Mouse (Mus musculus) kidney, adult 2 months (tissue): ENCODE data around the gene Tnfaip8l3.

Experiments used
- CTCF ChIP-seq: fragments of 200-500 bp; conservative IDR thresholded peaks from 2 replicates; pipeline ENCODE4 v1.5.1; 2011; ENCODE audit warnings: low read depth, mild to moderate bottlenecking, control low read depth, low read length, moderate library complexity, mixed read lengths; ENCODE audit not compliant: insufficient read depth, insufficient read length
- POLR2A ChIP-seq: fragments of 200-500 bp; IDR thresholded peaks from one replicate; pipeline ENCODE4 v1.6.1; 2011; ENCODE audit warnings: low read depth, low read length, control low read depth

DNA sequence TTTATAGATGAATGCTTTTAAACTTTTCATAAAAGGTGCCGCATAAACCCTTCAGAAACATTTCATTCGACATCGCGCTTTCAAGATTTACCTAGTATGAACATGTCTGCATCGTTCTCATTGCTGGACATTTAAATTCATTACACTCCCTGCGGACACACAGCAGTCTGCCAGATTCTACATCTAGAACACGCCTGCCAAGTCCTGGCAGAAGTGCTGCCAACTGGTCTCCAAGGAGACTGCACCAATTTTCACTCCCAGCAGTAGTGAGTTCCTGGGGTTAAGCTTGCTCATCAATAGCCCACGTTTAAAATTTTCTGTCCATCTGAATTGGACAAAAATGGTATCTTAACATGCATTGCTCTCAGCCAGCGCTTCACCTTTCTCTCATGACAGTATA is 30.5 kb downstream of the Tnfaip8l3 start:
- TF ChIP-seq CTCF = no peak
- TF ChIP-seq POLR2A = no peak
